Mouse (Mus musculus) spleen, adult 2 months (tissue): Measurements from ENCODE around the gene Prkn.

Experiments
- CTCF ChIP-seq: fragments of 200-500 bp; IDR thresholded peaks from 2 replicates; pipeline ENCODE4 v1.5.1; 2011; ENCODE audit warnings: mild to moderate bottlenecking, inconsistent platforms; ENCODE audit not compliant: insufficient read depth, insufficient read length, insufficient replicate concordance; ENCODE audit errors: extremely low read depth
- POLR2A ChIP-seq: fragments of 200-500 bp; IDR thresholded peaks from 2 replicates; pipeline ENCODE4 v1.6.1; 2011; ENCODE audit warnings: low read depth, low read length, inconsistent platforms

- no peak for TF ChIP-seq POLR2A
- no peak for TF ChIP-seq CTCF
Measured at GRCm38 (mm10) chr17:11617552-11617951, 777.4 kb downstream of the Prkn start.
